Mouse (Mus musculus): ENCODE measurements around the gene Amot.

DNA sequence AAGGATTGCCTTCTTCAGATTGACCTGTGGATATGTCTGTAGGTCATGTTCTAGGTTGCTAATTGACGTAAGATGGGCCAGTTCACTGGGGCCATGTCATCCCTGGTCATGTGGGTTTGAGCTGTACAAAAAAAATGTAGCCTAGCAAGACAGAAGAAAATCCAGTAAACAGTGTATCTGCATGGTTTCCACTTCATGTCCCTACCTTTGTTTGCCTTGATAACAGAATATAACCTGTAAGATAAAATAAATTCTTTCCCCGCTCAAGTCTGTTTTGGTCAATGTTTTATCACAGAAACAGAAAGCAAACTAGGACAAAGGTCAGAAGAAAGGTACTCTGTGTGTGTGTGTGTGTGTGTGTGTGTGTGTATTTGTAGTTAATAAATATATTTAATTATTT is 63.5 kb downstream of the Amot start:
- no peak for TF ChIP-seq POLR2A (IDR thresholded peaks at IDR 0.05; ENCODE audit: extremely low read depth, insufficient read depth, low read length)
- TF ChIP-seq CTCF (IDR thresholded peaks at IDR 0.05; ENCODE audit: low read depth, low read length): no peak
